8 mouse cellular contexts compared by ENCODE assay signal in the genomic region with DNA sequence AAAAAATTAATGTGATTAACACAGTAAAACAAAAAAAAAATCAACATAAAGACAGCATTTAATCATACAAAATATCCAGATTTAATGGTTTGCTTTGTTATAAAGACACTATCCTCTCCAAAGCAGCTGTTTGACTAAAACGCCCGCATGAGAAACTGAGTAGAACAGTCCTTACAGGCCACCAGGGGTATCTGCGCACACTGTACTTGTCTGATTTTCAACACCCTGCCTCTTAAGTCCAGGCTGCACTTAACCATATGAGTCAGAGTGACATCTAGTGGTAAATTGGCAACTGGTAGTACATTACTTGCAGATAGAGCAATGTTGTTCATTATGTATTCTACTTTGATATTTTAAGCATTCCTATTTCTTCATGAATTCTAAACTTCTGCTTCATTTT.
A peak's percentile ranks its signal among the peaks of the same experiment; 100 is the strongest.
DNase-seq lines count a peak whose midpoint lies in the region; ATAC-seq and TF ChIP-seq lines count a peak whose summit lies in the region.

No protein-coding gene starts in this region.

- H3K27me3 ChIP-seq in liver, adult 2 months (ENCODE audit: control insufficient read depth, insufficient read depth, low read length): no peaks in the 10 kb centered on the region
- H3K27me3 ChIP-seq in lung, embryonic 16.5 days (ENCODE audit: control insufficient read depth, insufficient read depth, low read depth, low read length): no peaks in the 10 kb centered on the region

- H3K79me2 ChIP-seq in liver, adult 2 months (ENCODE audit: control insufficient read depth, insufficient read depth, low read length): no peaks in the 10 kb centered on the region

- WGBS in liver, adult 2 months: 26% methylated on average over 3 of the region's 3 CpGs
- 26% methylated on average over 3 of the region's 3 CpGs for WGBS in lung, embryonic 16.5 days

- H3K9ac ChIP-seq in liver, adult 2 months (ENCODE audit: low read depth, low read length): no peak overlapping the region
- H3K9ac ChIP-seq in lung, embryonic 16.5 days (ENCODE audit: low read length): no peak overlapping the region

- peak; percentile 74 for DNase-seq in liver, adult 2 months (ENCODE audit: extremely low read depth, low read depth, low spot score)
- DNase-seq in liver (no peak), WW6 (ENCODE audit: low read depth, low spot score) (peak; percentile 45)
- peak; percentile 29 for DNase-seq in embryo, embryonic 9.5 days (ENCODE audit: extremely low spot score)
- peak; percentile 74 for DNase-seq in induced T-regulatory cell, adult 2 months (ENCODE audit: low read depth)
- peak; percentile 57 for DNase-seq in skeletal muscle tissue, adult 2 months (ENCODE audit: low read depth, low spot score)
- DNase-seq in urinary bladder, adult 18-20 months (ENCODE audit: low spot score in 2 of 2): no peak

- peak; percentile 80 for ATAC-seq in lung, embryonic 16.5 days (ENCODE audit: low read depth)

- no peaks in the 10 kb centered on the region for H3K9me3 ChIP-seq in lung, embryonic 16.5 days (ENCODE audit: control insufficient read depth, low read length)

- no peaks in the 10 kb centered on the region for H3K36me3 ChIP-seq in liver, adult 2 months (ENCODE audit: control insufficient read depth, insufficient read depth, low read length)
- H3K36me3 ChIP-seq in lung, embryonic 16.5 days (ENCODE audit: control insufficient read depth, insufficient read depth, low read length): no peaks in the 10 kb centered on the region

- no peak overlapping the region for H3K4me3 ChIP-seq in liver, adult 2 months (ENCODE audit: insufficient read depth, low read depth, low read length)
- no peak overlapping the region for H3K4me3 ChIP-seq in lung, embryonic 16.5 days (ENCODE audit: low read length)

- TF ChIP-seq CTCF in liver, adult 2 months (IDR thresholded peaks at IDR 0.05; ENCODE audit: low read depth, low read length): peak; percentile 53

- no peak overlapping the region for H3K4me2 ChIP-seq in lung, embryonic 16.5 days (ENCODE audit: low read depth, low read length)

- no peaks in the 10 kb centered on the region for H3K4me1 ChIP-seq in liver, adult 2 months (ENCODE audit: control insufficient read depth, insufficient read depth, low read length)
- no peaks in the 10 kb centered on the region for H3K4me1 ChIP-seq in lung, embryonic 16.5 days (replicated peaks; ENCODE audit: control insufficient read depth, insufficient read depth, low read length)

- no peak overlapping the region for H3K27ac ChIP-seq in liver, adult 2 months (replicated peaks; ENCODE audit: insufficient read depth, low read depth, low read length)
- H3K27ac ChIP-seq in lung, embryonic 16.5 days (ENCODE audit: low read length): no peak overlapping the region

- no peak for TF ChIP-seq POLR2A in liver, adult 2 months (IDR thresholded peaks at IDR 0.05; ENCODE audit: extremely low read depth, insufficient read depth, low read length)

Comparison
In these comparisons a context has a peak if more than half of its experiments do, and no peak if none do; other contexts are left out.
1. DNase-seq: peak in liver, adult 2 months (single experiment), WW6 (single experiment), embryo, embryonic 9.5 days (single experiment), induced T-regulatory cell, adult 2 months (single experiment) and skeletal muscle tissue, adult 2 months (single experiment); none in liver (single experiment) and urinary bladder, adult 18-20 months (0 of 2).